Mouse (Mus musculus) naive thymus-derived CD4-positive, alpha-beta T cell, adult 2 months (primary cell): ENCODE results near the gene Rab11fip3.
A peak's percentile ranks its signal among the peaks of the same experiment; 100 is the strongest.

Experiments used
- DNase-seq: peaks from one replicate; pipeline ENCODE4 v3.0.0-alpha.2; 2011; ENCODE audit warnings: low read depth

Rab11fip3 gene

GRCm38 (mm10) chr17:25954671-25955070 is 114.7 kb downstream of the Rab11fip3 start:
- DNase-seq = no peak

- DNase-seq = no peak
These were observed 116.2 kb downstream of the Rab11fip3 start for GRCm38 (mm10) chr17:25953161-25953560.

- no peak for DNase-seq
These were observed 117.3 kb downstream of the Rab11fip3 start, which contains the start of gene A930017K11Rik for GRCm38 (mm10) chr17:25951803-25952623. TSS of gene A930017K11Rik (minus strand) at chr17:25952565.

DNA sequence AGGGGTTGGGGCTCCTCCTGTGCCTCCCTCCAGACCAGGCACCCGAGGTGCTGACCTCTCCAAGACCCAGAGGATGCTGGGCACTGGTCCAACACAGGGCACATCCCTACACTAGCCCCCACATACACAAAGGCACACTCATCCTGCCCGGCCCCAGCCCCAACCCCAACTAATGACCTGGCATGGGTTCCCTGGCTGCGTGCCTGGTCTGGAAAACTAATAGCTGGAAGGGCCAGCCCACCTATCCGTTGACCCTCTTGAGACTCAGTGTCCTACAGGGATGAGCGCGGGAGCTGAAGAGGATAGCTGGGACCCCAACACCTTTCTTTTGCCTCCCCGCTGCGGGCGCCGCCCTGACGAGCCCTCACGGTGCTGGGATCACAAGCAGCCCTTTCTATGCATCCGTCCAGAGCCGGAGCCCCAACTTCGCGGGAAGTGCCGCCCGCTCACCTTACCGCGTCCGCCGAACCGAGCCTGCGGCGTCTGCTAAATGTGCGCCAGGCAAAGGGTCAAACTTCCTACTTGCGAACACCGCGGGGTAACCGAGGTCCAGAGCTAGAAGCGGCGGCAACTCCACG is 118.0 kb downstream of the Rab11fip3 start:
- DNase-seq = no peak

- DNase-seq = no peak
These were observed 118.6 kb downstream of the Rab11fip3 start for GRCm38 (mm10) chr17:25950706-25951105.

- no peak for DNase-seq
These were observed 119.4 kb downstream of the Rab11fip3 start for GRCm38 (mm10) chr17:25949981-25950380.

- no peak for DNase-seq
These were observed 121.3 kb downstream of the Rab11fip3 start for GRCm38 (mm10) chr17:25948051-25948450.

GRCm38 (mm10) chr17:25947576-25947975 is 121.8 kb downstream of the Rab11fip3 start:
- DNase-seq = no peak

- DNase-seq = no peak
These were observed 122.5 kb downstream of the Rab11fip3 start for GRCm38 (mm10) chr17:25946891-25947290.

DNA sequence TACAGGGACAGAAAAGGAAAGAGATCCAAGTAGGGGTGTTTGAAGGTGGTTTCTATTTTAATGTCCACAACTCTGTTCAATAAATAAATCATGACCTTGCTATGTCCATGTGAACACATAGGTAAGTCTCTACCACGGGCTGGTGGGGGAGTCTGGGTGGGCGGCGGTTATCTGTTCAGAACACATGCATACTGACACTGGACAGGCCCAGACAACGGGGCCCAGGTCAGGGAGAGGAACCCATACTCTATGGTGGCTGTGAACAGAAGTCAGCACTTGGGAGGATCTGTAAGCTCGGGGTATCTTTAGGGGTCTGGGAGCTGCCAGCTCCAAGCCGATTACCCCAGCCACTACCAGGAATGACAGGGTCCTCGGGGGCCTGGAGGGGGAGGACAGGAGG is 123.0 kb downstream of the Rab11fip3 start:
- DNase-seq = no peak

DNA sequence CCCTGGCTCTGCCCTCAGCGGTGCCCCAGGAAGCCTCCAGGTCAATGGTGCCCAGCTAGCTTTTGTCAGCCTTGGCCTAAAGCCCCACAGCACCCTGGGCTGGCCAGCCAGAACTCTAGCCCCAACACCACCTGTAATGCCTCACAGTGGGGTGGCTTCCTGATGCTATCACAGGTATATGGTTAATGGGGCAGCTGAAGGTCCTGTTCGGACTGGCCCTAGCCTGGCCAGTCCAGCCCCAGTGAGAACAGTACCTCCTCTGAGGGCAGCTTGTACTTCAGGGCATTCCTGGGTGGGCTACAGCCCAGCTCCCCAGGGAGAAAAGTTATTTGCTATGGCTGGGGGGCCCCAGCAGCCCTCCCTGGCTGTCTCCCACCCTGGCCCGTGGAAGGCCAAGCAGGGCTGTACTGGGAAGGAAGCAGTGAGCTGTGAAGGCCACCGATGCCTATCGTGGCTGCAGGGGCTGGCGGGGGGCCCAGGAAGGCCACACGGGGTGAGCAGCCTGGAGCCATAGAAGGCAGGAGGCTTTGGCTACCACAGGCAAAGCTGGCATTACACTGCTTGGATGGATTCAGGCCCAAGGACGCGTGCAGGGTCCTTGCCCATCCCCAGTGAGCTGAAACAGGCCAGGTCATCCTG is 123.7 kb downstream of the Rab11fip3 start:
- no peak for DNase-seq

DNA sequence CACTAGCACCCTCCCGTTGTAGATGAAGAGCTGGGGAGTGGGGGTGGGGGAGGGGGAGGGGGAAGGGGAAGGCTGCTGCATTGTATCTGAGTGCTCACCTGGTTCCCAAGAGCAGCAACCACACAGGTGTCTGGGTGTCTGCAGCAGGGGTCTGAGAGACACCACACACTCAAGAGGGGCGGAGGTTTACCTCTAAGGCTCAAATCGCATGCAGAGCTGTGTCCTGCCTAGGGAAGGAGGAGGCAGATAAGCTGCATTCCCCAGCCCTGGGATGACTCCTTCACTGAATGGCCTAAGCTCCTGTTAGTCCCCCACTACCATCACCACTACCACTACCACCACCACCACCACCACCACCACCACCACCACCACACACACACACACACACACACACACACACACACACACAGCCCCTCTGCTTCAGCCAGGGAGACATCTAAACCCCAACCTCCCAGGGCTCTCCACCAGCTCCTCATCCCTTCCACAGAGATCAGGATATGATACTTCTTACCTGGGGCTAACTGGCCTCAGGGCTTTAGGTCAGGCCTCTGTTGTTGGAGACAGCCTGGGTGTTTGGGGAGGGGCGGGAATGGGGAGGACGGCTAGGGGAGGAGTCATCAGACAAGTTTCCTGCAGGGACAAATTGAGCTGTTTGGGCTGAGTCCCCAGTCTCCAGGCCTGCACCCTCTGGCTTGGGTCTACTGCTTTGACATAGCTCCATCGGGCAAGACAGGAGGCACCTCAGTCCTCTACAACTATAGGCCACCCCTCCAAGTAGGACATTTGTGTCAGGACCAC is 124.8 kb downstream of the Rab11fip3 start, which contains the start of the genes Pigq and Nhlrc4:
TSS of gene Pigq (minus strand) at position 571 of the 798 bp plus-strand sequence.
TSS of gene Nhlrc4 (minus strand) at position 596 of the 798 bp plus-strand sequence.
- no peak for DNase-seq

- DNase-seq = no peak
These were observed 125.6 kb downstream of the Rab11fip3 start for GRCm38 (mm10) chr17:25943769-25944168.

- DNase-seq = no peak
These were observed 126.1 kb downstream of the Rab11fip3 start for GRCm38 (mm10) chr17:25943221-25943620.

DNA sequence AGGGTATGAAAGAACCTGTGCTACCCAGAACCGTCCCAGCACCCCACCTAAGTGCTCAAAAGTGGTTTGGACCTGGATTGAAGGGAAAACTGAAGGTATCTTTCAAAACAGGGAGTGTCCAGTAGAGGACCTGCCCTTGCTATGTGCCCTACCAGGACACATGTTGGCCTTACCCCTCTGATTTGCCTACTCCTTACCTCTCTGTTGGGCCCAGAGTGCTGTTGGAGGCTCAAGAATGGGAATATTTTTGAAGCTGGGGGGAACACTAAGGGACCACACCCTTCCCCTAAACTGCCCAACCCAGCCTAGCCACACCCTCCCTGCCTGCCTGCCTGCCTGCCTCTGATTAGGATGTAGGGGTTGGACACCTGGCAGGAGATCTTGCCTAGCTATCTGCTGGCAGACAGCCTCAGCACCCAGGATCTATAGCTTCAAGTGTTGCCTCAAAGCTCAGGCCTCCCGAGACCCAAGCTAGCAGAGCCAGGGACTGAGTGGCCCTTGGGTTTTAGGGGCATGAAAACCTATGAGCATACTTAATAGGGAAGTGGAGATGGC is 126.7 kb downstream of the Rab11fip3 start:
- DNase-seq = peak; percentile 32

- DNase-seq = peak; percentile 82
These were observed 127.7 kb downstream of the Rab11fip3 start for GRCm38 (mm10) chr17:25941511-25942241.
